Mouse (Mus musculus) myocyte (in vitro differentiated cells): ENCODE measurements around the gene Galnt5. TPM values are rescaled to one million over a fixed set of nuclear protein-coding genes. Genes with fewer than 3 reads are reported as not detected.

Source experiments
- H3K27me3 ChIP-seq: one replicate; pipeline ENCODE4 v1.6.1; 2011; ENCODE audit not compliant: control insufficient read depth, insufficient read depth, insufficient read length
- H3K36me3 ChIP-seq: one replicate; pipeline ENCODE4 v1.6.1; 2011; ENCODE audit not compliant: control insufficient read depth, insufficient read depth
- H3K4me2 ChIP-seq: one replicate; pipeline ENCODE4 v1.6.1; 2011; ENCODE audit warnings: low read depth, control low read depth
- H3K4me3 ChIP-seq: one replicate; pipeline ENCODE4 v1.5.1; 2011; ENCODE audit warnings: mild to moderate bottlenecking, control low read depth, moderate library complexity
- H3K79me2 ChIP-seq: one replicate; pipeline ENCODE4 v1.6.1; 2011; ENCODE audit not compliant: control insufficient read depth, insufficient read depth
- H3ac ChIP-seq: one replicate; pipeline ENCODE4 v1.6.1; 2011; ENCODE audit not compliant: control insufficient read depth, insufficient read length
- CEBPB ChIP-seq: IDR thresholded peaks from 2 replicates; pipeline ENCODE4 v1.6.1; 2011; ENCODE audit warnings: mild to moderate bottlenecking, moderate library complexity; ENCODE audit not compliant: poor library complexity, insufficient read depth, severe bottlenecking
- E2F4 ChIP-seq: IDR thresholded peaks from one replicate; pipeline ENCODE4 v1.6.1; 2011; ENCODE audit warnings: mild to moderate bottlenecking, control low read depth, moderate library complexity; ENCODE audit not compliant: insufficient read depth
- MAX ChIP-seq: IDR thresholded peaks from one replicate; pipeline ENCODE4 v1.6.1; 2011; ENCODE audit warnings: low read depth, mild to moderate bottlenecking, control low read depth
- MYOD1 ChIP-seq, 3 experiments: IDR thresholded peaks; one replicate each; pipeline ENCODE4 v1.6.1; 2011; ENCODE audit warnings: control low read depth in 2 of 3, low read depth in 2 of 3, mild to moderate bottlenecking in 2 of 3, moderate library complexity in 1 of 3; ENCODE audit not compliant: insufficient read length in 2 of 3, control insufficient read depth in 1 of 3
- MYOG ChIP-seq, 3 experiments: IDR thresholded peaks; one replicate each; pipeline ENCODE4 v1.6.1; 2011; ENCODE audit warnings: control low read depth in 2 of 3, low read depth in 2 of 3, mild to moderate bottlenecking in 2 of 3; ENCODE audit not compliant: insufficient read length in 2 of 3, control insufficient read depth in 1 of 3, insufficient read depth in 1 of 3
- POLR2A ChIP-seq: IDR thresholded peaks from one replicate; pipeline ENCODE4 v1.6.1; 2011; ENCODE audit warnings: low read depth, mild to moderate bottlenecking, control low read depth, moderate library complexity; ENCODE audit not compliant: insufficient read length
- POLR2AphosphoS2 ChIP-seq: IDR thresholded peaks from one replicate; pipeline ENCODE4 v1.6.1; 2011; ENCODE audit warnings: low read depth, control low read depth; ENCODE audit not compliant: insufficient read length
- REST ChIP-seq: IDR thresholded peaks from one replicate; pipeline ENCODE4 v1.6.1; 2011; ENCODE audit warnings: mild to moderate bottlenecking, control low read depth, moderate library complexity; ENCODE audit not compliant: insufficient read depth, insufficient read length
- SRF ChIP-seq: IDR thresholded peaks from one replicate; pipeline ENCODE4 v1.6.1; 2011; ENCODE audit warnings: low read depth; ENCODE audit not compliant: control insufficient read depth, insufficient read length
- TCF12 ChIP-seq: IDR thresholded peaks from one replicate; pipeline ENCODE4 v1.6.1; 2011; ENCODE audit warnings: mild to moderate bottlenecking, control low read depth; ENCODE audit not compliant: poor library complexity, insufficient read depth, severe bottlenecking
- TCF3 ChIP-seq: IDR thresholded peaks from one replicate; pipeline ENCODE4 v1.6.1; 2011; ENCODE audit warnings: low read depth, control low read depth; ENCODE audit not compliant: insufficient read length
- USF1 ChIP-seq: IDR thresholded peaks from one replicate; pipeline ENCODE4 v1.6.1; 2011; ENCODE audit warnings: low read depth, mild to moderate bottlenecking, control low read depth, moderate library complexity
- polyA plus RNA-seq: library from polyadenylated mRNA; unstranded; fragments of >200 nt; fragmentation: generic; extraction: Trizol; gene quantifications from one replicate; pipeline ENCODE4 v1.2.1, GENCODE M21; 2012; ENCODE audit warnings: missing spikeins

Galnt5 gene
- polyA plus RNA-seq, 1 experiment = 0.49 TPM

DNA sequence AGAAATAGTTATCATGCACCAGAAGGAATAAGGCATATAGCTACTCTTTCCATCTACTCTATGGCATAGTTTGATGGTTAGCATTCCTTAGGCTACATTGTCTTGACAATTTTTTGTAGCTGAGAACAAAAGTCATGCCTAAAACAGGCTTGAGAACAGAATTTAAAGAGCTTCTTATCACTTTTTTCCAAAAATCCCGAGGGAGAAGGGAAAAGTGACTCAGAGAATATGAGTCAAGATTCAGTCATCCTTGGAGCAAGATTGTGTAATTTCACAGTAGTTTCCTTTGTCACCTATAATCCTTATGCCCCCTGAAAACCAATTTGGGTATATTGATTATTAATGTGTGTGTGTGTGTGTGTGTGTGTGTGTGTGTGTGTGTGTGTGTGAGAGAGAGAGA is 82.2 kb downstream of the Galnt5 start:
- H3ac ChIP-seq = no peak overlapping the region
- TF ChIP-seq CEBPB (peak; percentile 70; the same call in 1 of the 2 replicates), USF1 (no peak)
- no peaks in the 10 kb centered on the region for H3K36me3 ChIP-seq
- no peaks in the 10 kb centered on the region for H3K27me3 ChIP-seq
- no peak overlapping the region for H3K4me3 ChIP-seq
- H3K79me2 ChIP-seq = no peaks in the 10 kb centered on the region
- H3K4me2 ChIP-seq = no peak overlapping the region

GRCm38 (mm10) chr2:58086420-58086819 is 88.7 kb downstream of the Galnt5 start:
- Histone ChIP-seq H3K79me2 (no peaks in the 10 kb centered on the region), H3K27me3 (no peaks in the 10 kb centered on the region), H3ac (no peak overlapping the region)

DNA sequence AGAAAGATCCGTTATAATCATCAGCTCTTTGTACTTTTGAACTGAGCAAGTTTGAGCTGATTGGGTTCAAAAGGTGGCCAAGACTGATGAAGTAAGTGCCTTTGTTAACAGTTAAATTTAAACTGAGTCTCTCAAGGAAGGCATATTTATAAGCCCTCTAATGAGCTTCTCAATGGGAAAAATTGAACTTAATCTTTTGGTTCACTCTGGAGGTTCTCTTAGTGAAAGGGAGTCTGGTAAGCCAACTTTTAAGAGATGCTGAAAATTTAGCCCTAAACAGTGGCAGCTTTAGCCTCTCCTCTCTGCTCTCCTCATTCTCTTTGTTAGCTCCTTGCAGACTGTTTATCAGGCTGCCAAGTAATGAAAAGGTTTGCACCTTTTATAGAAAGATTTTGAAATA is 97.1 kb downstream of the Galnt5 start:
- Histone ChIP-seq H3K36me3 (no peaks in the 10 kb centered on the region), H3K4me2 (no peak overlapping the region)
- TF ChIP-seq POLR2A (no peak), MAX (no peak), TCF12 (no peak), E2F4 (no peak), MYOD1 (IDR thresholded peaks at IDR 0.05; ENCODE audit: control insufficient read depth in 1 of 3, insufficient read length in 2 of 3, low read depth in 2 of 3) (no peak), MYOG (IDR thresholded peaks at IDR 0.05; ENCODE audit: control insufficient read depth in 1 of 3, insufficient read depth in 1 of 3, insufficient read length in 2 of 3, low read depth in 2 of 3) (no peak), POLR2AphosphoS2 (no peak), CEBPB (no peak), USF1 (no peak), TCF3 (no peak), REST (no peak), SRF (no peak)

More at GRCm38 (mm10) chr2:58086420-58086819, 88.7 kb downstream of the Galnt5 start:
- TF ChIP-seq USF1 (no peak), REST (no peak), TCF3 (no peak), E2F4 (no peak), POLR2AphosphoS2 (no peak), TCF12 (no peak), POLR2A (no peak), MYOD1 (IDR thresholded peaks at IDR 0.05; ENCODE audit: control insufficient read depth in 1 of 3, insufficient read length in 2 of 3, low read depth in 2 of 3) (no peak), MAX (no peak), MYOG (IDR thresholded peaks at IDR 0.05; ENCODE audit: control insufficient read depth in 1 of 3, insufficient read depth in 1 of 3, insufficient read length in 2 of 3, low read depth in 2 of 3) (no peak), CEBPB (no peak), SRF (no peak)
- no peak overlapping the region for H3K4me2 ChIP-seq
- H3K4me3 ChIP-seq = no peak overlapping the region
- no peaks in the 10 kb centered on the region for H3K36me3 ChIP-seq

More for the DNA sequence above, 97.1 kb downstream of the Galnt5 start:
- H3K4me3 ChIP-seq = no peak overlapping the region
- H3ac ChIP-seq = no peak overlapping the region
- no peaks in the 10 kb centered on the region for H3K27me3 ChIP-seq
- no peaks in the 10 kb centered on the region for H3K79me2 ChIP-seq

Other genes with a start within 250 kb of the Galnt5 start
- not detected for gene Ermn, start 55.0 kb downstream of the Galnt5 start, polyA plus RNA-seq
- gene Cytip, start 197.6 kb downstream of the Galnt5 start, polyA plus RNA-seq = 0.05 TPM